Mouse (Mus musculus): ENCODE data around the gene Mgea5. TPM values are rescaled to one million over a fixed set of nuclear protein-coding genes. Genes with fewer than 3 reads are reported as not detected.

Gene Mgea5
- total RNA-seq, 2 experiments from 2014 or later = 76.2 to 106 TPM

GRCm38 (mm10) chr19:45736855-45737207, 46.8 kb downstream of the Mgea5 start:
- ATAC-seq (replicated peaks; ENCODE audit: poor library complexity, severe bottlenecking) = peak; percentile 85

GRCm38 (mm10) chr19:45736241-45736640, 47.4 kb downstream of the Mgea5 start:
- ATAC-seq (replicated peaks; ENCODE audit: poor library complexity, severe bottlenecking) = no peak

GRCm38 (mm10) chr19:45734762-45735161, 48.9 kb downstream of the Mgea5 start:
- ATAC-seq (replicated peaks; ENCODE audit: poor library complexity, severe bottlenecking) = no peak

- no peak for ATAC-seq (replicated peaks; ENCODE audit: poor library complexity, severe bottlenecking)
These were observed 49.4 kb downstream of the Mgea5 start for GRCm38 (mm10) chr19:45734191-45734590.

GRCm38 (mm10) chr19:45733564-45733963, 50.1 kb downstream of the Mgea5 start:
- no peak for ATAC-seq (replicated peaks; ENCODE audit: poor library complexity, severe bottlenecking)

GRCm38 (mm10) chr19:45731658-45732057, 52.0 kb downstream of the Mgea5 start:
- no peak for ATAC-seq (replicated peaks; ENCODE audit: poor library complexity, severe bottlenecking)

GRCm38 (mm10) chr19:45730042-45730441, 53.6 kb downstream of the Mgea5 start:
- no peak for ATAC-seq (replicated peaks; ENCODE audit: poor library complexity, severe bottlenecking)

- no peak for ATAC-seq (replicated peaks; ENCODE audit: poor library complexity, severe bottlenecking)
These were observed 56.4 kb downstream of the Mgea5 start for GRCm38 (mm10) chr19:45727231-45727630.

- no peak for ATAC-seq (replicated peaks; ENCODE audit: poor library complexity, severe bottlenecking)
These were observed 57.9 kb downstream of the Mgea5 start for GRCm38 (mm10) chr19:45725677-45726277.

- ATAC-seq (replicated peaks; ENCODE audit: poor library complexity, severe bottlenecking) = no peak
These were observed 61.4 kb downstream of the Mgea5 start for GRCm38 (mm10) chr19:45722188-45722587.

GRCm38 (mm10) chr19:45718286-45718685, 65.4 kb downstream of the Mgea5 start:
- ATAC-seq (replicated peaks; ENCODE audit: poor library complexity, severe bottlenecking) = no peak

- ATAC-seq (replicated peaks; ENCODE audit: poor library complexity, severe bottlenecking) = no peak
These were observed 66.0 kb downstream of the Mgea5 start for GRCm38 (mm10) chr19:45717493-45718220.

- ATAC-seq (replicated peaks; ENCODE audit: poor library complexity, severe bottlenecking) = no peak
These were observed 74.9 kb downstream of the Mgea5 start for GRCm38 (mm10) chr19:45708704-45709103.

Other genes with a start within 250 kb of the Mgea5 start
- gene Poll, start 223.3 kb downstream of the Mgea5 start, total RNA-seq (2014; fragmentation: Nextera tagmentation) = 13.0 and 15.1 TPM in 2 replicates
- 6.6 and 14.4 TPM in 2 replicates for gene Poll, start 223.3 kb downstream of the Mgea5 start, total RNA-seq (2017)
- 27.1 and 50.2 TPM in 2 replicates for gene Gm17018, start 223.2 kb downstream of the Mgea5 start, total RNA-seq (2014; fragmentation: Nextera tagmentation)
- gene Gm17018, start 223.2 kb downstream of the Mgea5 start, total RNA-seq (2017) = 31.8 and 42.4 TPM in 2 replicates
- 54.3 and 54.8 TPM in 2 replicates for gene Fbxw4, start 123.5 kb downstream of the Mgea5 start, total RNA-seq (2014; fragmentation: Nextera tagmentation)
- gene Fbxw4, start 123.5 kb downstream of the Mgea5 start, total RNA-seq (2017) = 24.4 and 39.0 TPM in 2 replicates
- gene Fgf8, start 40.9 kb downstream of the Mgea5 start, total RNA-seq (2014; fragmentation: Nextera tagmentation) = not detected in 2 replicates
- gene Fgf8, start 40.9 kb downstream of the Mgea5 start, total RNA-seq (2017) = not detected in 2 replicates
- gene Npm3, start 34.2 kb downstream of the Mgea5 start, total RNA-seq (2014; fragmentation: Nextera tagmentation) = 137 and 150 TPM in 2 replicates
- 109 and 141 TPM in 2 replicates for gene Npm3, start 34.2 kb downstream of the Mgea5 start, total RNA-seq (2017)
- gene Kcnip2, start 32.2 kb upstream of the Mgea5 start, total RNA-seq (2014; fragmentation: Nextera tagmentation) = not detected in 2 replicates
- not detected in 2 replicates for gene Kcnip2, start 32.2 kb upstream of the Mgea5 start, total RNA-seq (2017)
- gene Armh3, start 214.7 kb upstream of the Mgea5 start, total RNA-seq (2014; fragmentation: Nextera tagmentation) = 8.2 and 15.1 TPM in 2 replicates
- gene Armh3, start 214.7 kb upstream of the Mgea5 start, total RNA-seq (2017) = 8.5 and 13.3 TPM in 2 replicates
- gene Hps6, start 219.7 kb upstream of the Mgea5 start, total RNA-seq (2014; fragmentation: Nextera tagmentation) = 4.1 and 5.9 TPM in 2 replicates
- 5.7 and 8.7 TPM in 2 replicates for gene Hps6, start 219.7 kb upstream of the Mgea5 start, total RNA-seq (2017)

Data from granulocyte monocyte progenitor cell, adult 5-6 weeks (primary cell).